Mouse (Mus musculus) hindbrain, embryonic 11.5 days (tissue): ENCODE measurements around the gene Ubald2. TPM values are rescaled to one million over a fixed set of nuclear protein-coding genes. Genes with fewer than 3 reads are reported as not detected.

ENCODE experiments used
- ATAC-seq: fragments of 200-750 bp; cut with Nextera tagmentation; 2 replicates; pipeline ENCODE4 v1.8.0; 2017; ENCODE audit warnings: mild to moderate bottlenecking, moderate TSS enrichment, moderate library complexity; ENCODE audit not compliant: low FRiP score
- DNase-seq: peaks from one replicate; pipeline ENCODE4 v3.0.0-alpha.2; 2015; ENCODE audit warnings: low spot score
- H3K27ac ChIP-seq: fragments of 300-500 bp; sonication (generic); 2 replicates; pipeline ENCODE4 v1.5.1; 2014; ENCODE audit warnings: mild to moderate bottlenecking, low read depth, low read length
- H3K27me3 ChIP-seq: fragments of 300-500 bp; sonication (generic); 2 replicates; pipeline ENCODE4 v1.6.1; 2014; ENCODE audit warnings: mild to moderate bottlenecking, low read length, moderate library complexity, mixed read lengths; ENCODE audit not compliant: control insufficient read depth, insufficient read depth
- H3K36me3 ChIP-seq: fragments of 300-500 bp; sonication (generic); 2 replicates; pipeline ENCODE4 v1.6.1; 2014; ENCODE audit warnings: mild to moderate bottlenecking, low read length, moderate library complexity, mixed read lengths; ENCODE audit not compliant: control insufficient read depth, insufficient read depth
- H3K4me1 ChIP-seq: fragments of 300-500 bp; sonication (generic); replicated peaks from 2 replicates; pipeline ENCODE4 v1.6.1; 2014; ENCODE audit warnings: low read length, mixed read lengths; ENCODE audit not compliant: control insufficient read depth, insufficient read depth
- H3K4me2 ChIP-seq: fragments of 300-500 bp; sonication (generic); replicated peaks from 2 replicates; pipeline ENCODE4 v1.6.1; 2014; ENCODE audit warnings: mild to moderate bottlenecking, low read depth, low read length
- H3K4me3 ChIP-seq: fragments of 300-500 bp; sonication (generic); 2 replicates; pipeline ENCODE4 v1.5.1; 2014; ENCODE audit warnings: low read depth, low read length
- H3K9ac ChIP-seq: fragments of 300-500 bp; sonication (generic); 2 replicates; pipeline ENCODE4 v1.6.1; 2014; ENCODE audit warnings: low read depth, low read length
- H3K9me3 ChIP-seq: fragments of 300-500 bp; sonication (generic); 2 replicates; pipeline ENCODE4 v1.6.1; 2016; ENCODE audit warnings: low read length; ENCODE audit not compliant: control insufficient read depth
- WGBS: fragments of 180-500 bp; shearing (Covaris S2); extraction: QIAGEN DNeasy Blood & Tissue Kit; methylation state at CpG from one replicate; pipeline ENCODE4 v1.1.7; 2014; 5-methylcytosine and 5-hydroxymethylcytosine counted together
- polyA plus RNA-seq: library from polyadenylated mRNA; unstranded; fragments of >200 nt; fragmentation: Nextera tagmentation; extraction: Ambion mirVana; gene quantifications from 2 replicates; pipeline ENCODE4 v1.2.1, GENCODE M21; 2014

Gene Ubald2
- polyA plus RNA-seq, 1 experiment from 2014 or later = 77.9 TPM

DNA sequence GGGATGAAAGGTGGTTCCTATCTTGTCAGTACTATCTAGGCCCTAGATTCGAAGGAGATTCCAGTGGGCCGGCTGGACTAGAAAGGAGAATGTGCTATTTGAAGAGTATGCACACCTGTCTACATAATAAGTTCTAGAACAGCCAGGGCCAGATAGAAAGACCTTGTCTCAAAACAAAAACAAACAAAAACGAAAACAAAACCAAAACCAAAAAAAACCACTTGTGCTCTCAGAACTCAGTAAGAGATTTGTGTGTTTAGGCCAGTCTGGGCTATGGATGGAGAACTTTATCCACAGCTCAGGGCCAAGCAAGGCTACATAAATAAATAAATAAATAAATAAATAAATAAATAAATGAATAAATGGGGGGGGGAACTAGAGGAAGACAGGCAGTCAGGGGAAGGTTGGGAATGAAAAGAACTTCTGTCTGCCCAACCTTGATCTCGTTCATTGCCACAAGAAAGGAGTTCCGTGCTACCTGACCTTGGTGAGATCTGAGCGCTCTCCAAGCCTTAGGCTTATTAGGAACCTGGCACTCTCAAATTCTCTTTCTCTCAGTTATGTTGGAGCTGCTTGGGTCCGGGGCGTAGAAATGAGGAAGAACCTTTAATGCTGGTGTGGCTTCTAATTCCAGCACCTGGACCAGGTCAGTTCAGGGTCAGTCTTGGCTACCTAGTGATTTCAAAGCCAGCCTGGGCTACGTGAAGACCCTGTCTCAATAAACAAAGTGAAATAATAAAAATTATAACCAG, 3.9 kb upstream of the Ubald2 start:
- DNase-seq (no peak), ATAC-seq (no peak)
- H3K4me1 ChIP-seq = no peaks in the 10 kb centered on the region; the same call in 1 of the 2 replicates
- H3K9ac ChIP-seq = no peak overlapping the region
- H3K27me3 ChIP-seq = no peaks in the 10 kb centered on the region
- no peak overlapping the region for H3K27ac ChIP-seq
- H3K9me3 ChIP-seq = no peaks in the 10 kb centered on the region
- no peaks in the 10 kb centered on the region for H3K36me3 ChIP-seq
- H3K4me2 ChIP-seq = no peak overlapping the region
- H3K4me3 ChIP-seq = no peak overlapping the region
- WGBS = 84% methylated on average over 9 of the region's 9 CpGs

DNA sequence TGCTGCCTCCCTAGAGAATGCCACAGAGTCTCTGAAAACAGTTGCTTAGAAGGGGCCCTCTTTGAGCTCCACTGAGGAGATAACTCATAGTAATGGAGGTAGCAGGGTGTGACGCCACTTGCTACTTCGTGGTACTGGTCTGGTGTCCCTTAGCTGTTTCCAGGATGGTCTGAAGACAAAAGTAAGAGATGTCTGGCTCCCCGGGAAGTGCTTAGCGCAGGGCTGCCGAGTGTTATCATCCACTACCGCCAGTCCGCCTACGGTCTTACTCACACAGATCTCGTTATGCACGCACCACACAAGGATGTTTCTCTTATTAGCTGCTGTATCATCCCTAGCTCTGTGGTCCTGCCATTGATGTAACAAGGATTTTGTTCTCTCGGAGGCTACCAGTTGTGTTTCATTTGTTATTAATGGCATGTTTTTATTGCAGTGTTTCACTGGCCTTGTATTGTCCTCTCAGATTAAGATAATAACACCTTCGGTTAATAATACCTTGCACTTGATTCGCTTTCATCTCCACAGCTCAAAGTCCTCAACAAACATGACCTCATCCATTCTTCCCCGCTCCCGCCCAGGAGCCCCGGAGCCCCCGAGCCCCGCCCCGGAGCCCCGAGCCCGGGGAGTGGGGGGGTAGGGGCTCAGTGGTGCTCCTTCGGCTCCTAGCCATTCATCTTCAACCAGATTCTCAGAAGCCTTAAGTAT, 3.0 kb upstream of the Ubald2 start:
- WGBS = 48% methylated on average over 22 of the region's 22 CpGs
- H3K4me2 ChIP-seq = no peak overlapping the region
- H3K36me3 ChIP-seq = no peaks in the 10 kb centered on the region
- DNase-seq (no peak), ATAC-seq (no peak)
- peaks cover 2% of the 10 kb centered on the region for H3K4me1 ChIP-seq
- no peak overlapping the region for H3K4me3 ChIP-seq
- no peaks in the 10 kb centered on the region for H3K9me3 ChIP-seq
- H3K9ac ChIP-seq = no peak overlapping the region
- H3K27ac ChIP-seq = no peak overlapping the region
- no peaks in the 10 kb centered on the region for H3K27me3 ChIP-seq

- H3K4me2 ChIP-seq = no peak overlapping the region
- DNase-seq (no peak), ATAC-seq (no peak)
- peaks cover 7% of the 10 kb centered on the region for H3K4me1 ChIP-seq
- H3K4me3 ChIP-seq = no peak overlapping the region
- no peak overlapping the region; the same call in 1 of the 2 replicates for H3K9ac ChIP-seq
- no peaks in the 10 kb centered on the region for H3K27me3 ChIP-seq
- no peaks in the 10 kb centered on the region for H3K36me3 ChIP-seq
- 51% methylated on average over 11 of the region's 11 CpGs for WGBS
- H3K9me3 ChIP-seq = no peaks in the 10 kb centered on the region
- no peak overlapping the region for H3K27ac ChIP-seq
Measured at GRCm38 (mm10) chr11:116431428-116432077, 2.3 kb upstream of the Ubald2 start.

DNA sequence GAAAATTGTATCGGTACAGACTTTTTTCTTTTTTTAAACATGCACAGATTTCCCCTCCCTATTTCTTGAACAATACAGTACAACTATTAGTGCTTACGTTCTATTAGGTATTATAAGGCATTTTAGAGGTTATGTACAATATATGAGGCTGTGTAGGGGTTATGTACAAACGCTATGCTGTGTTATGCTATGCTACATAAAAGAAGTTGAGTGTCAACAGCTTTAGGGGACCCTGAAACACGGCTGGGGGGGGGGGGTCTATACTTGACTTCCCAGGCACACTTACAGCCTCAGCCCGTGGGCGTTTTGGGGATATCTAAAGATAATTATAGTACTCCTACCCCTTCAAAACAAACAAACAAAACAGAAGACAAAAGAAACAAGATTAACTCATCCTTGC, 1.8 kb upstream of the Ubald2 start:
- no peak overlapping the region; the same call in 1 of the 2 replicates for H3K9ac ChIP-seq
- H3K36me3 ChIP-seq = 0 out of 2 replicates have a peak, but pooled peaks cover under 1% of the 10 kb centered on the region
- H3K4me1 ChIP-seq = peaks cover 12% of the 10 kb centered on the region
- DNase-seq (no peak), ATAC-seq (no peak)
- 58% methylated on average over 6 of the region's 6 CpGs for WGBS
- H3K27ac ChIP-seq = no peak overlapping the region
- H3K4me2 ChIP-seq = no peak overlapping the region
- no peaks in the 10 kb centered on the region for H3K9me3 ChIP-seq
- no peaks in the 10 kb centered on the region for H3K27me3 ChIP-seq
- no peak overlapping the region for H3K4me3 ChIP-seq

DNA sequence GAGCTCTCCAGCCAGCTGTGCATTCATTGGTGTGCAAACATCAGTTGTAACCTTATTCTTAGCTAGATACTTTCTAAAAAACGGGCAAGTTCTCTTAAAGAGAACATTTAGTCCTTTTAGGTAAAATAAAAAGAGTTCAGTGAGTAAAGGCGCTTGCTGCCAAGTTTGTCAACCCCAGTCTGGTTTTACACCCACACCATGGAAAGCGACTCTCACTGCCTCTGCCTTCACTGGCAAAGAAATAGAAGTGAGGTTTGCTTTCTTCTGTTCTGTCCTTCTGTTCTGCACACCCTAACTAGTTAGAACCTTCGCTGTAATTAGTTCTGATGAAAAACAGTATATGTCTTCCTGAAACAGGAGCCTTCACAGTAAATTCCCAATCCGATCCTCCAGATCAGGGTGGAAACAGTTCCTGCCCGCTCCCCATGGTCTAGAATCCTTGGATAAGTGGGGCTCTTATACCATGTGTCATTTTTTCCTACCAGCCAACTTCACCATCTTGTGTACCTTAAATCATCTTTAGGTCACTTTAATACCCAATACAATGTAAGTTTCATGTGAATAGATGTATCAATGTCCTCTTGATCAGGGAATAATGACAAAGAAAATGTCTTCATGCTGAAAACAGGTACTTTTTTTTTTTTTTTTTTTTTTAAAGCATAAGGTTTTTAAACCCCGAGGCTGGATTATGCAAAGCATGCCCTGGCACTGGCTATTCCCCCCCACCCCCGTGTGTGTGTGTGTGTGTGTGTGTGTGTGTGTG, 1.1 kb upstream of the Ubald2 start:
- H3K36me3 ChIP-seq = 0 out of 2 replicates have a peak, but pooled peaks cover 4% of the 10 kb centered on the region
- no peaks in the 10 kb centered on the region for H3K9me3 ChIP-seq
- H3K4me2 ChIP-seq = no peak overlapping the region
- no peak overlapping the region for H3K4me3 ChIP-seq
- ATAC-seq (no peak), DNase-seq (no peak)
- H3K4me1 ChIP-seq = peaks cover 16% of the 10 kb centered on the region
- H3K27me3 ChIP-seq = no peaks in the 10 kb centered on the region
- 66% methylated on average over 8 of the region's 8 CpGs for WGBS
- H3K27ac ChIP-seq = no peak overlapping the region
- no peak overlapping the region for H3K9ac ChIP-seq

- 1% methylated on average over 40 of the region's 67 CpGs for WGBS
- 0 out of 2 replicates have a peak, but pooled peaks cover 4% of the 10 kb centered on the region for H3K36me3 ChIP-seq
Measured at GRCm38 (mm10) chr11:116434287-116434966, 533 bp downstream of the Ubald2 start.

DNA sequence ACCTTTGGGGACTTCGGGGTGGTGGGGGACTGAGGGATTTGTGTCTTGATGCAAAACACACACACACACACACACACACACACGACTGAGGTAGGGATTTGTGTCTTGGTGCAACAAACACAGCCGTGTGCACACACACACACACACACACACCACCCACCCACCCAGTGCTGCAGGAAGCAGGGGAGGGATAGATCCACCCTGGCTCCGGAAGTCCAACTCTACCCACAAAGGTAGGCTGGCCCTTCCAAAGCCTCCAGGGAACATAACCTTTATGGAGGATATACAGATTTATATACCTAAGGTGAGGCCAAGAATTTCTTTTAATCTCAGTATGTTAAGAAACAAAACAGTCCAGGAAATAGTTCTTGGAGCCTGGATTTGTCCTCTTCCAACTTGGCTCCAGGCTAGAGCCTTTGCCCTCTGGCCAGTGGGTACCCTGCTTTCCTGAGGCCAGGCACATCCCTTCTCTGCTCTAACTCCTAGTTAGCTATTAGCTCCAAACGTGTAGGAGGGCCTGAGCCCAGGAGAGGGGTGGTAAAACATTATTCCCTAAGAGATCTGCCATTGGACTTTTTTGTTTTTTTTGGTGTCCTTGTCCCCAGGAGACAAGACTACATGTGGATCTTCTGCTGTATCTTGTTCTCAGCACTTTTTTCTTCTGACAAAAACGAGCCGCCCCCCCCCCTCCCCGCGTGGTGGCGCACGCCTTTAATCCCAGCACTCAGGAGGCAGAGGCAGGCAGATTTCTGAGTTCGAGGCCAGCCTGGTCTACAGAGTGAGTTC, 1.3 kb downstream of the Ubald2 start:
- Histone ChIP-seq H3K36me3 (0 out of 2 replicates have a peak, but pooled peaks cover 4% of the 10 kb centered on the region), H3K4me2 (peak overlapping the region; percentile 86), H3K27me3 (no peaks in the 10 kb centered on the region), H3K9me3 (no peaks in the 10 kb centered on the region), H3K4me3 (peak overlapping the region; percentile 97), H3K4me1 (peaks cover 16% of the 10 kb centered on the region), H3K9ac (peak overlapping the region; percentile 96), H3K27ac (peak overlapping the region; percentile 94)
- ATAC-seq = no peak
- no peak for DNase-seq
- WGBS = 53% methylated on average over 12 of the region's 12 CpGs

More at GRCm38 (mm10) chr11:116434287-116434966, 533 bp downstream of the Ubald2 start:
- Histone ChIP-seq H3K4me2 (peak overlapping the region; percentile 86), H3K9me3 (no peaks in the 10 kb centered on the region), H3K27ac (peak overlapping the region; percentile 94), H3K9ac (peak overlapping the region; percentile 96), H3K4me1 (peaks cover 16% of the 10 kb centered on the region), H3K4me3 (peak overlapping the region; percentile 97), H3K27me3 (no peaks in the 10 kb centered on the region)
- peak; percentile 76 for DNase-seq
- peak; percentile 23 for ATAC-seq
